Mouse (Mus musculus) ES-E14 (cell line): ENCODE measurements around the gene Egln1.

Experiments used
- CHD2 ChIP-seq: IDR thresholded peaks from 2 replicates; pipeline ENCODE4 v1.6.1; 2014; ENCODE audit warnings: mild to moderate bottlenecking, low read depth, low read length, inconsistent platforms
- HCFC1 ChIP-seq: IDR thresholded peaks from 2 replicates; pipeline ENCODE4 v1.6.1; 2012; ENCODE audit warnings: low read length, inconsistent platforms, borderline replicate concordance; ENCODE audit not compliant: insufficient read depth
- MAFK ChIP-seq: IDR thresholded peaks from 2 replicates; pipeline ENCODE4 v1.6.1; 2014; ENCODE audit warnings: mild to moderate bottlenecking, low read depth, low read length, inconsistent platforms; ENCODE audit not compliant: insufficient read depth
- ZC3H11A ChIP-seq: IDR thresholded peaks from 2 replicates; pipeline ENCODE4 v1.6.1; 2012; ENCODE audit warnings: low read depth, mild to moderate bottlenecking, inconsistent platforms, low read length, borderline replicate concordance
- ZNF384 ChIP-seq: IDR thresholded peaks from 2 replicates; pipeline ENCODE4 v1.6.1; 2012; ENCODE audit warnings: low read depth, low read length, inconsistent platforms

- TF ChIP-seq ZC3H11A = no peak
- TF ChIP-seq MAFK = no peak
- TF ChIP-seq HCFC1 = no peak
- no peak for TF ChIP-seq ZNF384
- TF ChIP-seq CHD2 = no peak
Observed at GRCm38 (mm10) chr8:124867126-124867525, 82.0 kb downstream of the Egln1 start.
